Mouse (Mus musculus) retina, embryonic 14.5 days (tissue): ENCODE data around the gene P2ry2.

Source experiments
- DNase-seq: peaks from one replicate; pipeline ENCODE4 v3.0.0-alpha.2; 2015; ENCODE audit warnings: low spot score

P2ry2 gene

DNA sequence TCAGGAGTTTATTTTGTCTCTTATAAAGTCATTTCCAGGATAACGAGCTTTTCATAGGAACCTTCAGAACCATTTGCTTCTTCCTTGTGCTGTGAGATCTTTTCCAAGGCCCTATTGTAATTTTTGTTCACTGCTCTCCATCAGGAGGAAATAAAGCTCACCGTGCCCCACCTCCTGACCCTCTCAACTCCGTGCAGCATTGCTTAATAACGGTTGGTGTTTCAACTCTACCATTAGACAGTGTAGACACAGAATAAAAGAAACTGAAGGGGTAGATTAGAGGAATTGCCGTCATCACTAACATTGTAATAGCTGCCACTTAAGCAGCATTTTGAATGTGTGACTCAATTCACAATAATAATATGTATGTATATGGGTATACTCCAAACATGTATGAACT lies 14.2 kb upstream of the P2ry2 start:
- no peak for DNase-seq

DNA sequence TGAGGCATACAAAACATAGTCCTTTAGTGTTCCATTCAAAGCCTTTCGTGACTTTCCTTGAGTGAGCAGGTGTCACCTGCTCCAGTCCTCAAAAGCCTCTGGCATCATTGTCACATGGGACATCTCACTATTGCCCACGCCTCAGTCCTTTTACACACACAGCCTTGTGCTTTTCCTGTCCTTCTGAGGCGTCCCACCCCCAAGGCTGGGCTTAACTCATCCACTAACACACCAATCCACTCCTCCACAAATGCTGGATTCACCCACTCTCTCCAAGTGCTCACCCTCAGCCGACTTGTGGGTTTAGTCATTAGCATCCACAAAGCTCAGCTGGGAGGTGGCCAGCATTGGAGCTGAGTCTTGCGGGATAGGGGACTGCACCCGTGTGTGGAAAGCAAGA lies 4.8 kb upstream of the P2ry2 start:
- DNase-seq: no peak

DNA sequence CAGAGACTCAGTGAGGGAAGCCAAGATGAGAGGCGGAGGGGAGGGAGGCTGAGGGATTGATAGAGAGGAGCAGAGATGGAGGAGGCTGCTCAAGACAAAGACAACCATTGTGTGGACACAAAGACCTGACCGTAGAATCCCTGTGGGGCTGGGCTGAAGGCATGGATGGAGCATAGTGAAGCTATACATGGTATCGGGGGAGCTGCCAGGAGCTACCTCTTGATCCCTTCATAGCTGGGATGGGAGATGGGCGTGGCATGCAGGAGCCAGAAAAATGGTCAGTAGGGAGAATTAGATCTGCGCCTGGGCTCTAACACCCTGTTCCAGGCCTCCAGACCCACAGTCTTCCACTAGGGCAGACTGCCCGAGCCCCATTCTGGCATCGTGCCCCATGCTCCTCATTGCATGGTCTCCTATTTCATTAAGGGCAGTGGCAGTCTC lies 4.4 kb upstream of the P2ry2 start:
- no peak for DNase-seq

DNA sequence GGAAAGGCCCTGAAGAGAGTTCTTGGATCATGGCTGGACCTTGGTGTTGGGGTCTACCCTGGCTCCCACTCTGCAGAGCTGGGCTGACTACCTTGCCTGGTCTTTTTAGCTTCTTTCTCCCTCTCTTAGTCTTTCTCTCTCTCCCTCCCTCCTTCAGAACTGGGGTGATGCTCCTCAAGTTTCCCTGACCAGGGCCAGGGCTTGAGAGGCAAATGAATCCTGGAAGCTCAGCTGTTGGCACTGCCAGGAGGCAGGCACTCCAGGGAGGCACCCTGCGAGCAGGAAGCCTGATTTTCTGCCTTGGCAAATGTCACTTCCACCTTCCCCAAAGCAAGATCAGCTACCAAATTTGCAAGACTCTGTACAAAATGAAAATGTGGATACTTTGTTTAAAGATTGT lies 2.3 kb upstream of the P2ry2 start:
- DNase-seq: no peak

DNA sequence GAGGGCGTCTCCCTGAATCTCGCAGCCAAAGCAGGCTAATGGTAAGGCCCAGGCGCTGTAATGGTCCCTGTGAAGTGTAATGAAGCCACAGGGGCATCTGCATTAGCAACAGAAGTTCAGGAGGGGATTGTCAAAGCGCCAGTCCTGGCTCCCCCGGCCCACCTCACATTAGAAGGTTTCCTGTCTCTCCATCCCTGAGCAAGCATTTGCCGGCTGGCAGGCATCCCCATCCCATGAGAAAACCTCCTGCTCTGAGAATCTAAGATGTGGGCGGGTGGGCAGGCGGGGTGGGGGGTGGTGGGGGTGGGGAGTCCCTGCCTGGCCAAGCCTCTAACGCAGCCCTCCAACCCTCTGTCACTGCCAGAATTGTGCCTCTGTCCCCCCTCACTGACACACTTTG lies 1.4 kb upstream of the P2ry2 start:
- no peak for DNase-seq

DNA sequence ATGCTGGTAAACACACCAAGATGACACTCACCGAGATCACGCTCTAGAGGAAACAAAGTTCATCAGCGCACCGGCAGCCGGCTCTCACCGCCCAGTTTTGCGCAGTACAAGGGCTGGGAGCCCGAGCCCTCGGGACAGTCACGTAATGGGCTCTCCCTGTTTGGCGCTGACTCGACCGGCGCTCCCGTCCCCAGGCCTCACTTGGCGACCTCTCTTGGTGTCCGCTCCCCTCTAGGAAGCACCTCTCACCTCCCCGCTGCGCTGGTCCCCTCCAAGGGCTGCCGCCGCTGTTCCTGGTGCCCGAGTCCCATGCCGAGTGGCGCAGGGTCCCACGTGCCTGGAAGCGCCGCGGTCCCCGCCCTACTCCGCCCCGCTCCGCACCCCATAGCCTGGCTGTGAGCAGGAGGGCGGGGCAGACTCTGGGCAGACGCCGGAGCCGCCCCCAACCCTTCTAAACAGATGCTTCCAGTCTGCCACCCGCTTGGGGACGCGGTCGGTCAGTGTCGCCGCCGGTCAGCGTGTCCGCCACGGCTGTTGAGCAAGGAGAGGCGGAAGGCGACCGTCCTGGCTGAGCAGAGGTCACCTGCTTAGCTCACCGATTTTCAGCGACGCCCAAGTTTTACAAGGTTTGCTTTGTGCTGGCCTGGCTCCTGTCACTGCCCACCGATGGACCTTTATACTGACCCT lies 842 bp downstream of the P2ry2 start:
- peak; percentile 77 for DNase-seq

DNA sequence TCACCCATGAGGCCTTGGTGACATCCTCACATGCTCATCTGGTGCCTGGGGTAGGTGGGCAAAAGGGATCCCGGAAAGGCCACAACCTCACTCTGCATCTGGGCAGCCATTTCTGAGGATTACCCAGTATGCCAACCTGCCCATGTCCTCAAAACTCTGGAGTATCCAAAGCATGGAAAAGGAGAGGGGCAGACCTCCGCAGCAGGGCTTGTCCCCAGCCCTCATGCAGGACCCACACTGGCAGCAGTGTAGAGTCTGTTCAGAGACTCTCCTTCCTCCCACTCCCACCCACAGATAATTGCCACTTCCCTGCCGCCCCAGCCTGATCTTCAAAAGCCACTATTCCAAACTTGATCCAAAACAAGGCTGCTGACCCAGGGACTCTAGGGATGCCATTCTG lies 1.9 kb downstream of the P2ry2 start:
- no peak for DNase-seq

DNA sequence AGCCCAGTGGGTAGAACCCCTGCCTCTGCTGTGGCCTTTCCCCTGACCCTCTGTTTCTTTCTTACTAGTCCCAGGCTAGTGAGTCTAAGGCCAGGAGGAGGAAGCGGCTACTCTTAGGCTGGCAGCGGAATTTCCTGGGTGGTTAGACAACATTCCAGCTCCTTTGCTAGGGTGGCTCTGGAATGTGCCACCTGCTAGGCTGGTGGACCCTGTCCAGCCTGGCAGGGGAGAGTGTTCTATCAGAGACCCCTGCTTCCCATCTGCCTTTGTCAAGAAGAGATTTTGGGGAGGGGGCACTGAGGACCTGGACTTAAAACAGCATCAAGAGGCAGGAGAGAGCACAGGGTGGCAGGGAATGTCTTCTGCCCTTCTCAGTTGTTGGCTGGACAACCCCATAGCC lies 6.5 kb downstream of the P2ry2 start:
- DNase-seq: no peak

DNA sequence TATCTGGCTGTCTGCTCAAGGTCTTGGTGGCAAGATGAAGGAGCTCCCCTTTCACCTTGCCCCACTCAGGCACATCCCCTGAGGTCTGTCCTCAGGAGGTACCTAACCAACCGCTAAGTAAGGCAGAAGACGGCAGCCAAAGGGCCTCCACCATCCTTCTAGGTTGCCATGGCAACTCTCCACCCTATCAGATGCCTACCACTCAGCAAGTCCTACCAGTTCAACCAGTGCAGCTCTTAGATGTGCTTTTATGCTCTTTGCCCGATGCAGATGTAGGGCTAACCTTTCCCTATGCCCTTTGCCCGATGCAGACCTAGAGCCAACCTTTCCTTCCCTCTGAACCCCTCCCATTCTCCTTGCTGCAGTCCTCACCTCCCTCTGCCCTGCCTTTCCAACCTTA lies 7.5 kb downstream of the P2ry2 start:
- peak; percentile 14 for DNase-seq

DNA sequence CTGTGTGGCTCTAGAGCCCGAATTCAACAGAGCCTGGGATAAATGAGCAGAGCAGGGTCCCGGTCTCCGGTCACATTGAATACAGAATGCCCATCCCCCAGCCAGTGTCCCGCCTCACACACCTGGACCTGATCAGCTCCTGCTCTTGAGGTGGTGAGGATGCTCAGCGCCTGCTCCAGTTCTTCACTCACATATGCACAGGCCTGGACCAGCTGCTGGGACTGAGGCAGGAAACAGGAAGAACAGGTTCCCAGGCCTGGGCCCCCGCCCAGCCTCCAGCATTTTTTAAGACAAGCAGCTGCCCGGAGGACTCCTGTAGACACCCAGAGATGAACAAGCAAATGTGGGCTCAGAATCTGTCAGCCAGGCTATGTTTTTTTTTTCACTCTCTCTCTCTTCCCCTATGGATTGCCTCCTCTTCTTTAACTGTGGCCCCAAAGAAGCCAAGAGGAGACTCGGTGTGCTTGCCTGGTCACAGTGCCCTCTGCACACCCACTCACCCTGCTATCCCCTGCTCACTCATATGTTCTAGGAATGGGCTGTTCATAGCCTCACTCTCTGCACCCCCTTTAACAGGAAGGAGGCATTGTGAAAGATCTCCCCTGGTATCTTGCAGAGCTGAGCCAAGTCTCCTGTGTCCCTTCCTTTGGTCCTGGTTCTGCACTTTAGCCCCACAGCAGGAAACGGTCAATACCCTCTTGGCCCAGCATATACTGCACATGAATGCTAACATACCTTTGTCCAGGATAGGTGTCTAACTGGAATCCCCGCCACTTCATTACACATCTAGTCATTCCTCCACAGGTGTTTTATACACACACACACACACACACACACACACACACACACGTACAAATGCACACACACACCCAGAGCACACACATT lies 9.0 kb downstream of the P2ry2 start:
- no peak for DNase-seq

DNA sequence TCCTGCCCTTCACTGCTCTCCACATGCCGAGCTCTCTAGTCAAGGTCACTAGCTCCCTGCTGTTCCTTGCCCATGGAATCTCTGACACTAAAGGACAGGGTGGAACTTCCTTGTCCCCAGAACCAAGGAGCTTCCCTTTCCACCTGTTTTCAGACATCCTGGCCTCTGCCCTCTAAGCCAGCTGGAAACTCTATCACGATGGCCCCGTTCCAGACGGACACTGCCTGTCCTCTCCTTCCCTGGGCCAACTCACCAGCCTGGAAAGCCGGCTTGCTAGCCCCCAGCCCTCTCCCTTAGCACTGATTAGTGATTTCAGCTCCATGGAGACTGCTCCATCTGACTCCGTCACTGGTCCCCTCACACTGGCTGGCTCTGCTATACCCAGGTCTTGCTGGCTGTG lies 10.4 kb downstream of the P2ry2 start:
- DNase-seq: no peak

DNA sequence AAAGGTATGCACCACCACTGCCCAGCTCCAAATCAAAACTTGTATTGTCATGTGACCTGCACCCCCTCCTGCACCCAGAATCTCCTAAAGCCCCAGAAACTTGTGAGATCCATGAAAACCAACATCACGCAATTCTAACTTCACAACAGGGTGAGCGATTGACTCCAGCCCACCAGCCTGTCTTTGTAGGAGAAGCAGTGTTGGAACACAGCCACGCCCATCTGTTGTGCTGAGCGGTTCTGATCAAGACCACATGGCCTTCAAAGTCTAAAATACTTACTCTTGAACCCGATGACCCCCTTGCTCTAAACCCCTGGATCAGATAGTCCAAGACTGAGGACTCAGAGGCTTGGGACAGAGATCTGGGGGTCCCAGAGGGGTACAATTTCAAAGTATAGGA lies 13.0 kb downstream of the P2ry2 start:
- no peak for DNase-seq

DNA sequence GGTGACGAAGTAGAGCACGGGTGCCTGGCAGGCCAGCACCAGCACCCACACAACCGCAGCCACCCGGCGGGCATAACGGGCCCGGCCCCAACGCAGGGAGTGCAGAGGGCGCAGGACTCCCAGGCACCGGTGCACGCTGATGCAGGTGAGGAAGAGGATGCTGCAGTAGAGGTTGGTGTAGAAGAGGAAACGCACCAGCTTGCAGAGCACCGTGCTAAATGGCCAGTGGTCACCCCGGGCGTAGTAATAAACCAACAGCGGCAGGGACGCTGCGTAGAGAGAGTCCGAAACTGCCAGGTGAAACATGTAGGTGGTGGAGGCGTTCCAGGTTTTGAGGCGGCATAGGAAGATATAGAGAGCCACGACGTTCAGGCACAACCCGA lies 14.1 kb downstream of the P2ry2 start:
- DNase-seq: no peak

DNA sequence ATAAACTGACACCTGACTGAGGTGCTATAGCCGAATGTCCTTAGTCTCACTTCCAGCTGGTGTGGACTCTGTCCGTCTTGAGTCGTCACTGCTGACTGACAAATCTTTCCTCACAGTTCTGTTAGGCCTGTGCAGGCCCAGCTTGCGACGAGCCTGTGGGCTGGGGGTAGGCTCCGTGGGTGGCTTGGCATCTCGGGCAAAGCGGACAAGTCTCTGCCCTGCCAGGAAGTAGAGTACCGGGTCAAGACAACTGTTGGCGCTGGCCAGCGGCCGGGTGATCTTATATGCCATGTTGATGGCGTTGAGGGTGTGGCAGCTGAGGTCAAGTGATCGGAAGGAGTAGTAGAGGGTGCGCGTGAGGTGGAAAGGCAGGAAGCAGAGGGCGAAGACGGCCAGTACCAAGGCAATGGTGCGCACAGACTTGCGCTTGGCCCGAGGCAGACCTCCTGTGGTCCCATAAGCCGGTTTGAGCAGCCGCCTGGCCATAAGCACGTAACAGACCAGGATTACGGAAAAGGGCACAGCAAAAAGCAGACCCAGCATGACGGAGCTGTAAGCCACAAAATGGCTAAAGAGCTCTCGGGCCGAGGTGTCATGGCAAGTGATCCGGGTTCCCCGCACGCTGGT lies 14.6 kb downstream of the P2ry2 start:
- no peak for DNase-seq

DNA sequence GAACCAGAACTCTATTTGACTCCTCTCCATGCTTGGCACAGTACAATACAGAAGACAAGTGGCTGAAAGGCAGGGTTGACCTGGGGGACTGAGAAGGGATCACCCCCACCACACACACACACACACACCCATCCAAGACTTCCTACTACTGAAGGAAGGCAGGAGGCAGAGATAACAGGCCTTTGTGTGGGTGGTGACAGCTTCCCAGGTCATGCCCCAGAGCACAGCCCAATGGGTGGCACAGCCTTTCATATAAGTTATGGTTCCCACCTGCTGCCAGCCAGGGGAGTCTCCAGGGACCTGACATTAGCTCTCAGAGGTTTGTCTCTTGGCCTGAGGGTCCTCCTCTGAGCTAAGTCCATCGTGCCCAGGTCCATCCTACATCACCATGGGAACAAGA lies 15.5 kb downstream of the P2ry2 start:
- DNase-seq: no peak

DNA sequence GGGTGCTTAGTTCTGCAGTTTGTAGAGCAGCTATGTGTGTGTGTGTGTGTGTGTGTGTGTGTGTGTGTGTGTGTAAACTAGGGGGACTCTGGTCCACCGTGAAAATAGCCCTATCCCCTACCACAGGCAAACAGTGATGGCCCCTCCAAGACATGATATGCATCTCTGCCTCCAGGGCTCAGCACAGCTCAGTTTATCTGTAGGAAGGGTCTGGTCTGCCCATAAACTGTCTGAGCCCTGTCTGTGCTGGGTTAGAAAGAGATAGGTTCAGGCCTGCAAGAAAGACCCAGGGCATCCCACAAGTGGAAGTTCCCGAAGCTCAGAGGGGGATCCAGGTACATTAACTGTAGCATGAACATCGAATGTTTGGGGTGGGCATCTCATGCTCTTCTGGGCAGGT lies 16.7 kb downstream of the P2ry2 start:
- DNase-seq: no peak

DNA sequence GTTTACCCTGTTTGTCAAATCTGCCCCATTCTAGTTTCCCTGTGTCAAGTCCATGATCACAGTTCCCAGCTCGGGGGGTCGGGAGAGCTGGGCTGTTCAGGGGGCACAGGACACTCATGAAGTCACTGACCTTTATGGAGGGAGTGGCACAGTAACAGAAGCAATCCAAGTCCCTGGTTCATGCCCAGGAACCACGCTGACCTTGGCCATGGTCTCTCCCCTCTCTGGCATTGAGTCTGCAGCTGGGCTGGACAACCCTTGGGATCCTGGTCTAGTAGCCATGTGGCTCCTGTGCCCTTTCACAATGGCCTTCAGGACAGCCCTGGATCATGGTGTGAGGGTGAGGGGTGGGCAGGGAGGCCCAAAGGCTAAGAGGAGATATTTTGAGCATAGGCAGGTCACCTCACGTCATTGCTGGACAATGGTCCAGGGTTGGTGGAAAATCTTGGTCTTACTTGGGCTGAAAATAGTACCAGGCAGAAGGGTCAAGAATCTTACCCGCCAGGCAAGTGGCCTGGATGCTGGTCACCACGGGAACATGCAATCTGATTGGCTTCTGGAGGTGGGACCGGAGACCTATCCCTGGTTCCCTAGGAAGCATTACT lies 17.3 kb downstream of the P2ry2 start:
- no peak for DNase-seq

DNA sequence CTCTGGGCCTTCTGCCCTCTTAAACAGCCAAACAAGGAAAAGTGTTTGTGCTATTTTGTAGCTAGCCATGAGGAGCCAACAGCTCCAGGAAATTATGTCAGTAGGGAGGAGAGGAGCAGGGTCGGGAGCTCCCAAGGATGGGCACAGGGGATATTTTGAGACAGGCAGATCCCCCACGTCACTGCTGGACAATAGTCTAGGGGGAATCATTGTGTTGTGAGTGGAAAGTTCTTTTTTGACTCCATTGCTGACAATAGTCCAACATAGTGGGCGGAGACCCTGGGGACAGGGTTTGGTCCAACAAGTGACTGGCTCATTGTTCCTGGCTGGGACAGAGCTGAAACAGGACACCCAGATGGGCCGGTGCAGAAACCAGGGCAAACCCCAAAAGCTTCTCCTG lies 19.5 kb downstream of the P2ry2 start:
- DNase-seq: no peak

DNA sequence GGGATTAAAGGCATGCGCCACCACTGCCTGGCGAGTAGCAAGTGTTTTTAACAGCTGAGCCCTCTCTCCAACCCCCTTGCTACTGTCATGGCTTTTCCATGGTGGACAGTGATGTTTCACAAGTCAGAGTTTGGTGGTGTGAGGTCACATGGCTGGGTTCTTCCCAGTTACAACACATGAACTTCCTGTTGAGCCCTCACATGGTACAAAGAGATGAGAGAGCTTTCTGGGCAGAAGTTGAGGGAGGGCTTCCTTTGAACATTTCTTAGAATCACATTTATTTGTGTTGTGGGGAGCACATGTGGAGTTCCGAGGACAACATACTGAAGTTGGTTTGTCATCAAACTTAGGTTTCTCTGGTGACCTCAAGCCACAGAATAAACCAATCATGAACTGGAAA lies 20.7 kb downstream of the P2ry2 start:
- no peak for DNase-seq

DNA sequence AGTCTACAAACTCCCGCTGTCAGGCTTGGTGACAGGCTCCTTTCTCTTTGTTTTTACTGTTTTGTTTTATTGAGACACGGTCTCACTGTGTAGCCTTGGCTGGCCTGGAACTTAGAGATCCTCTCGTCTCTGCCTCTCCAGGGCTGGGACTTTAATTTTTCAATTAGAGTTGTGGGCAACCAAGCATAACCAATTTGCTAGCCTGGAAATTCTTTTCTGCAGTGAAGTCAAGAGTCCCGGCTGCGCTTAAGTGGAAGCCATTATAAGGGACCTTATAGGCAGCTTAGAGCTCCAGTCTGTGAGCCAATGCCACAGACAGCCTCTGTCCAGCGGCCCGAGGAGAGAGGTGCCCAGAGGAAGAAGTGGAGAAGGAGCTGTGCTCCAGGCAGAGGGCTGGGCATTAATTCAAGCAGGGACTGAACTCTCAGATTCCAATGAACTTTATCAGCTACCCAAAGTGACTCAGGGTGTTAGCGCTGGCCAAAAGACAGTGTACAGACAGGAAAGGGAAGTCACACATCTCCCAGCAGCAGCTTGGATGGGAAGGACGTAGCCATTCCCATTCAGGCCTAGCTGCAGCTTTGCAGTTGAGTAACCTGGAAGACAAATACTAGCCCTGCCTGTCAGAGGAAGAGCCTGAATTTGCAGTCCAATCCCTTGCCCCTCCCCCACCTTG lies 21.9 kb downstream of the P2ry2 start:
- peak; percentile 61 for DNase-seq

DNA sequence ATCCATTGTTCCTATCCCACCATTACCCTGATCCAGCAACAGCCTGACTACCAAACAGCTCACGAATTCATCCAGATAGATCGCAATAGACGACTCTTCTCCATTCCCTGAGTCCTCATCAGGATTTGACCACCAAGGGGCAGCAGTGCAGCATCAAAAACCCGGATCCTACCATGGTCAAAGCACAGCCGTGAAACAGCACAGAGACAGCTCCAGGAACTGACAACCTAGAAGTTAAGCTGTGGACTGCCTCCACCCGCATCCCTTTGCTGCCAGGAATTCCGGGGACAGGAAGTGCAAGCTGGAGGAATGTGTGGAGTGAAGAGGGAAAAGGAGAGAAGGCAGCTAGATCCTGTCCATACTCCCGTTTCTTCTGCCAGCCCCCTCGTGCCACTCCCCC lies 24.6 kb downstream of the P2ry2 start:
- peak; percentile 79 for DNase-seq
